Mouse (Mus musculus) hematopoietic stem cell, adult 5-6 weeks (primary cell): Measurements from ENCODE around the gene Tpst1. TPM values are rescaled to one million over a fixed set of nuclear protein-coding genes. Genes with fewer than 3 reads are reported as not detected.
"Not testable (repeated sequence)": the region's sequence is repeated elsewhere in the genome, so short reads cannot be mapped to it uniquely, and the experiment has no call there.

ENCODE experiments used
- ATAC-seq, 2 experiments: fragments of 125-278 bp in 1 of 2; replicated peaks in 1 of 2; 2 replicates each; pipeline ENCODE4 v1.8.0; 2016 to 2017; ENCODE audit warnings: inconsistent platforms in 2 of 2, mild to moderate bottlenecking in 2 of 2, moderate number of reproducible peaks in 2 of 2, low read depth in 1 of 2, moderate TSS enrichment in 1 of 2; ENCODE audit not compliant: low FRiP score in 2 of 2, poor library complexity in 2 of 2, severe bottlenecking in 2 of 2, insufficient read depth in 1 of 2, low TSS enrichment in 1 of 2
- total RNA-seq: library from RNA; stranded (forward); fragments of 172-1452, 232-1000 nt; gene quantifications from 2 replicates; pipeline ENCODE4 v1.2.3, GENCODE M21; 2017

Gene Tpst1
- total RNA-seq = 6.9 and 7.3 TPM in 2 replicates

GRCm38 (mm10) chr5:130073026-130073425 is at the start of gene Tpst1:
Gene Tpst1 (plus strand): TSS chr5:130073326.
- ATAC-seq = no peak

- peak; percentile 93 to 94 for ATAC-seq
Measured at GRCm38 (mm10) chr5:130023767-130024539, 49.2 kb upstream of the Tpst1 start.

GRCm38 (mm10) chr5:130027134-130027533 is 46.0 kb upstream of the Tpst1 start:
- ATAC-seq = no peak

GRCm38 (mm10) chr5:130027696-130028095 is 45.4 kb upstream of the Tpst1 start:
- no peak for ATAC-seq

- peak; percentile 69 to 88 for ATAC-seq
Measured at GRCm38 (mm10) chr5:130029142-130029897, 43.8 kb upstream of the Tpst1 start, which contains the start of the genes Asl and Crcp. Gene Asl (minus strand): TSS chr5:130029247. Gene Crcp (plus strand): TSS chr5:130029290.

- no peak for ATAC-seq
Measured at GRCm38 (mm10) chr5:130031410-130032390, 41.4 kb upstream of the Tpst1 start.

- no peak for ATAC-seq
Measured at GRCm38 (mm10) chr5:130033869-130034268, 39.3 kb upstream of the Tpst1 start.

GRCm38 (mm10) chr5:130036300-130036699 is 36.8 kb upstream of the Tpst1 start:
- ATAC-seq = not testable (repeated sequence)

GRCm38 (mm10) chr5:130037752-130038455 is 35.2 kb upstream of the Tpst1 start:
- peak in 1 of 2 experiments; percentile 68; a peak in 2 of 4 replicates for ATAC-seq

GRCm38 (mm10) chr5:130040797-130041196 is 32.3 kb upstream of the Tpst1 start:
- ATAC-seq = no peak

GRCm38 (mm10) chr5:130041262-130041661 is 31.9 kb upstream of the Tpst1 start:
- ATAC-seq = no peak

GRCm38 (mm10) chr5:130043741-130044140 is 29.4 kb upstream of the Tpst1 start:
- no peak for ATAC-seq

- ATAC-seq = peak; percentile 68 to 74
Measured at GRCm38 (mm10) chr5:130044201-130044695, 28.9 kb upstream of the Tpst1 start.

GRCm38 (mm10) chr5:130046100-130046499 is 27.0 kb upstream of the Tpst1 start:
- ATAC-seq = no peak

- no peak for ATAC-seq
Measured at GRCm38 (mm10) chr5:130046589-130046988, 26.5 kb upstream of the Tpst1 start.

GRCm38 (mm10) chr5:130047013-130047412 is 26.1 kb upstream of the Tpst1 start:
- ATAC-seq = no peak
